10 mouse cellular contexts compared by ENCODE assay signal in the genomic region with DNA sequence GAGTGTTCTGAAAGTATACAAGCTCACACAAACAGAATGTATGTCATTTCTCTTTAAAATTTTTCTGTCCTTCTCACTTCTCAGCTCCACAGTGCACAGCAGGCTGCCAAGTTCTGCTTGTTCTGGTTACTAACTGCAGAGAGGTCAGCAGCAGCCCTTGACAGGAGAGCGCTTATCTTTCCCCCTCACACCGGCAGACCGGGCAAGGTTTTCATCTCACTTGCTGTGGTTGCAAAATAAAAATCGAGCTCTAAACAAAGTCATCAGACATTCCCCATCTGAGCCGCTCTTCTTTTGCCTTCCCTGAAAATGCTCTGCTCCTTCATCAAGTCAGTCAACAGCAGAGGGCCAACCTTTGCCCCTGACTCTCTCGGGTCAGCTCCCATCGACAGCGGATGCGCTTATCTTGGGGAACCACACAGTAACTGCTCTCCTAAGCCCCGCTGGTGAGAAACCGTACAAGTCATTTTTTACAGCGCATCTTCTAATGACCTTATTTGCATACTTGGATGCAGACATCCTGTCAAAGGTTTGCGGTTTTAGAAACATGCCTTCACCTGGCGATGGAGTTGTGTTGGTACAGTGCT.
DNase-seq lines count a peak whose midpoint lies in the region; ATAC-seq and TF ChIP-seq lines count a peak whose summit lies in the region.
"Had no signal": no experiment of that assay in that cellular context is flagged by ENCODE, and none has a peak within 500 bp of the region (broad histone marks: within the 10 kb centered on the region; RNA-seq: fewer than 3 reads in every experiment).

No protein-coding gene starts in this region.

- no peak overlapping the region for H3K27ac ChIP-seq in midbrain, embryonic 13.5 days
- H3K27ac ChIP-seq in midbrain, postnatal 0 days (ENCODE audit: low read depth, low read length) = no peak overlapping the region
- H3K27ac ChIP-seq in heart, embryonic 12.5 days (ENCODE audit: poor library complexity, severe bottlenecking) = peak overlapping the region; percentile 38; the same call in 1 of the 2 replicates
- no peak overlapping the region for H3K27ac ChIP-seq in liver, embryonic 15.5 days (replicated peaks)
- H3K27ac ChIP-seq: lung, embryonic 15.5 days had no signal

- H3K4me2 ChIP-seq in midbrain, embryonic 13.5 days (replicated peaks) = no peak overlapping the region
- H3K4me2 ChIP-seq in midbrain, postnatal 0 days (ENCODE audit: low read depth, low read length, poor library complexity, severe bottlenecking) = no peak overlapping the region
- peak overlapping the region; percentile 50 for H3K4me2 ChIP-seq in heart, embryonic 12.5 days
- H3K4me2 ChIP-seq in liver, embryonic 15.5 days = peak overlapping the region; percentile 21; the same call in 1 of the 2 replicates
- H3K4me2 ChIP-seq: lung, embryonic 15.5 days had no signal

- peaks cover 18% of the 10 kb centered on the region for H3K4me1 ChIP-seq in midbrain, embryonic 13.5 days (replicated peaks)
- H3K4me1 ChIP-seq in midbrain, postnatal 0 days (ENCODE audit: insufficient read depth, low read length) = no peaks in the 10 kb centered on the region
- peaks cover 24% of the 10 kb centered on the region for H3K4me1 ChIP-seq in heart, embryonic 12.5 days (replicated peaks)
- 0 out of 2 replicates have a peak, but pooled peaks cover 5% of the 10 kb centered on the region for H3K4me1 ChIP-seq in liver, embryonic 15.5 days (replicated peaks)

- WGBS in midbrain, embryonic 13.5 days = 48% methylated on average over 14 of the region's 14 CpGs
- 39% methylated on average over 14 of the region's 14 CpGs for WGBS in midbrain, postnatal 0 days
- 10% methylated on average over 14 of the region's 14 CpGs for WGBS in heart, embryonic 12.5 days
- WGBS in liver, embryonic 15.5 days (ENCODE audit: insufficient replicate concordance) = 9% methylated on average over 14 of the region's 14 CpGs

- 0 out of 2 replicates have a peak, but pooled peaks have one; percentile 24 for ATAC-seq in midbrain, embryonic 13.5 days
- ATAC-seq in midbrain, postnatal 0 days (ENCODE audit: low FRiP score) = no peak
- peak; percentile 66; the same call in 1 of the 2 replicates for ATAC-seq in heart, embryonic 12.5 days (ENCODE audit: insufficient number of reproducible peaks, low FRiP score)
- 0 out of 2 replicates have a peak, but pooled peaks have one; percentile 40 for ATAC-seq in liver, embryonic 15.5 days (ENCODE audit: insufficient read depth)
- ATAC-seq in monocyte, adult 5-6 weeks (replicated peaks; ENCODE audit: insufficient number of reproducible peaks, low FRiP score, low TSS enrichment, poor library complexity, severe bottlenecking) = no peak

- H3K27me3 ChIP-seq in midbrain, embryonic 13.5 days = no peaks in the 10 kb centered on the region
- H3K27me3 ChIP-seq in midbrain, postnatal 0 days (ENCODE audit: insufficient read depth, low read length) = no peaks in the 10 kb centered on the region
- H3K27me3 ChIP-seq in heart, embryonic 12.5 days (replicated peaks) = no peaks in the 10 kb centered on the region
- H3K27me3 ChIP-seq in liver, embryonic 15.5 days = no peaks in the 10 kb centered on the region
- H3K27me3 ChIP-seq: lung, embryonic 15.5 days had no signal

- no peak overlapping the region for H3K4me3 ChIP-seq in midbrain, embryonic 13.5 days (replicated peaks)
- H3K4me3 ChIP-seq in midbrain, postnatal 0 days (ENCODE audit: low read depth, low read length) = no peak overlapping the region
- peak overlapping the region; percentile 5; the same call in 1 of the 2 replicates for H3K4me3 ChIP-seq in heart, embryonic 12.5 days
- no peak overlapping the region for H3K4me3 ChIP-seq in liver, embryonic 15.5 days (replicated peaks)
- H3K4me3 ChIP-seq: lung, embryonic 15.5 days had no signal

- H3K9ac ChIP-seq in midbrain, embryonic 13.5 days (replicated peaks) = no peak overlapping the region
- no peak overlapping the region for H3K9ac ChIP-seq in midbrain, postnatal 0 days (replicated peaks; ENCODE audit: low read length, poor library complexity, severe bottlenecking)
- peak overlapping the region; percentile 14; the same call in 1 of the 2 replicates for H3K9ac ChIP-seq in heart, embryonic 12.5 days
- H3K9ac ChIP-seq in liver, embryonic 15.5 days = no peak overlapping the region
- H3K9ac ChIP-seq: lung, embryonic 15.5 days had no signal

- no peak for TF ChIP-seq CTCF in midbrain, postnatal 0 days (IDR thresholded peaks at IDR 0.05)

- no peaks in the 10 kb centered on the region for H3K36me3 ChIP-seq in midbrain, embryonic 13.5 days
- no peaks in the 10 kb centered on the region for H3K36me3 ChIP-seq in midbrain, postnatal 0 days (ENCODE audit: insufficient read depth, low read length)
- H3K36me3 ChIP-seq in heart, embryonic 12.5 days = no peaks in the 10 kb centered on the region
- H3K36me3 ChIP-seq in liver, embryonic 15.5 days (replicated peaks) = no peaks in the 10 kb centered on the region
- H3K36me3 ChIP-seq: lung, embryonic 15.5 days had no signal

- no peaks in the 10 kb centered on the region for H3K9me3 ChIP-seq in midbrain, embryonic 13.5 days
- H3K9me3 ChIP-seq in midbrain, postnatal 0 days (ENCODE audit: low read length) = no peaks in the 10 kb centered on the region
- H3K9me3 ChIP-seq in heart, embryonic 12.5 days (replicated peaks) = no peaks in the 10 kb centered on the region
- no peaks in the 10 kb centered on the region for H3K9me3 ChIP-seq in liver, embryonic 15.5 days (replicated peaks)
- H3K9me3 ChIP-seq: lung, embryonic 15.5 days had no signal

- DNase-seq in midbrain, postnatal 0 days (ENCODE audit: low spot score) = no peak
- peak; percentile 31 for DNase-seq in brain, adult 2 months (ENCODE audit: low read depth, low spot score)
- no peak for DNase-seq in cerebellum, adult 11 months
- DNase-seq in left cerebral cortex, adult 8-10 months (ENCODE audit: low spot score in 2 of 2) = no peak
- DNase-seq: gastrocnemius, postnatal 25 days had no signal

Comparison
In these comparisons a context has a peak if more than half of its experiments do, and no peak if none do; other contexts are left out.
1. ATAC-seq: peak in midbrain, embryonic 13.5 days (single experiment), heart, embryonic 12.5 days (single experiment) and liver, embryonic 15.5 days (single experiment); none in midbrain, postnatal 0 days (single experiment) and monocyte, adult 5-6 weeks (single experiment).
2. H3K4me2 ChIP-seq: peak in heart, embryonic 12.5 days (single experiment) and liver, embryonic 15.5 days (single experiment); none in midbrain, embryonic 13.5 days (single experiment) and midbrain, postnatal 0 days (single experiment).